In the genomic region with DNA sequence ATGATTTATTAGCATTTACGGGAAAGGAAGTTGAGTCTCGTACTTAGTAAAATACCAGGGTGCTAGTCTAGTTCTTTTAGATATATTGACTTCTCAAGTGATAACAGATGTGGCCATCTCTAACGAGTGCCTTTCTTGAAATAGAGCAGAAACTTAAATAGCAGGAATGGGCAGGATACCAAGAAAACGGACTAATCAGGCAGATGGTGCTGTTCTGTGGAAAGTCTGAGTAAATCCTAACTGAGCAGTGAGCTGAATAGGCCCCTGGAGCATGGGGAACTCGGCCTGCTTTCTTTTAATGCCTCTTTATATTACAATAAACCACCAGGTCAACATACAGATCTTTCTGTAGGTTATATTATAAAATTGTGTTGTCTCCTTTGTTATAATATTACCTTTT, we compare ENCODE assay signal across 11 mouse cellular contexts. TPM values are rescaled to one million over a fixed set of nuclear protein-coding genes. Genes with fewer than 3 reads are reported as not detected.
DNase-seq lines count a peak whose midpoint lies in the region; ATAC-seq lines count a peak whose summit lies in the region.
"Had no signal": no experiment of that assay in that cellular context is flagged by ENCODE, and none has a peak within 500 bp of the region (broad histone marks: within the 10 kb centered on the region; RNA-seq: fewer than 3 reads in every experiment).

No protein-coding gene starts in this region.

- H3K27ac ChIP-seq in hindbrain, embryonic 16.5 days (ENCODE audit: low read depth, low read length), result no peak overlapping the region
- H3K27ac ChIP-seq in hindbrain, embryonic 12.5 days, result no peak overlapping the region
- no peak overlapping the region for H3K27ac ChIP-seq in intestine, embryonic 15.5 days
- no peak overlapping the region for H3K27ac ChIP-seq in kidney, embryonic 16.5 days (ENCODE audit: low read length)
- H3K27ac ChIP-seq in intestine, embryonic 16.5 days (ENCODE audit: low read length), result no peak overlapping the region

- DNase-seq in cerebellum, postnatal 36 days, result peak; percentile 16 to 51
- peak; percentile 58 to 91 for DNase-seq in left cerebral cortex, postnatal 25 days (ENCODE audit: low spot score in 2 of 2)
- DNase-seq: adrenal gland, postnatal 14 days; lung, postnatal 4 days; thymus, postnatal 36 days had no signal

- no peaks in the 10 kb centered on the region for H3K36me3 ChIP-seq in hindbrain, embryonic 16.5 days (ENCODE audit: control insufficient read depth, insufficient read depth, low read length)
- no peaks in the 10 kb centered on the region for H3K36me3 ChIP-seq in hindbrain, embryonic 12.5 days
- no peaks in the 10 kb centered on the region for H3K36me3 ChIP-seq in intestine, embryonic 15.5 days
- no peaks in the 10 kb centered on the region for H3K36me3 ChIP-seq in kidney, embryonic 16.5 days (ENCODE audit: insufficient read depth, low read length)
- no peaks in the 10 kb centered on the region for H3K36me3 ChIP-seq in intestine, embryonic 16.5 days (ENCODE audit: control insufficient read depth, insufficient read depth, low read length)

- no peaks in the 10 kb centered on the region for H3K4me1 ChIP-seq in hindbrain, embryonic 16.5 days (ENCODE audit: control insufficient read depth, insufficient read depth, low read depth, low read length)
- no peaks in the 10 kb centered on the region for H3K4me1 ChIP-seq in hindbrain, embryonic 12.5 days
- H3K4me1 ChIP-seq in intestine, embryonic 15.5 days (replicated peaks), result no peaks in the 10 kb centered on the region
- H3K4me1 ChIP-seq in kidney, embryonic 16.5 days (ENCODE audit: insufficient read depth, low read length), result no peaks in the 10 kb centered on the region
- no peaks in the 10 kb centered on the region for H3K4me1 ChIP-seq in intestine, embryonic 16.5 days (ENCODE audit: control insufficient read depth, insufficient read depth, low read length)

- no peaks in the 10 kb centered on the region for H3K9me3 ChIP-seq in hindbrain, embryonic 16.5 days (ENCODE audit: control insufficient read depth, low read length)
- no peaks in the 10 kb centered on the region for H3K9me3 ChIP-seq in hindbrain, embryonic 12.5 days (replicated peaks)
- no peaks in the 10 kb centered on the region for H3K9me3 ChIP-seq in intestine, embryonic 15.5 days
- H3K9me3 ChIP-seq in kidney, embryonic 16.5 days (ENCODE audit: low read length), result no peaks in the 10 kb centered on the region
- H3K9me3 ChIP-seq in intestine, embryonic 16.5 days (ENCODE audit: control insufficient read depth, low read length), result no peaks in the 10 kb centered on the region

- 55% methylated on average over 5 of the region's 5 CpGs for WGBS in hindbrain, embryonic 16.5 days
- WGBS in hindbrain, embryonic 12.5 days, result 68% methylated on average over 5 of the region's 5 CpGs
- 48% methylated on average over 5 of the region's 5 CpGs for WGBS in intestine, embryonic 15.5 days
- WGBS in kidney, embryonic 16.5 days, result 44% methylated on average over 5 of the region's 5 CpGs
- 48% methylated on average over 5 of the region's 5 CpGs for WGBS in intestine, embryonic 16.5 days

- H3K9ac ChIP-seq in hindbrain, embryonic 16.5 days (ENCODE audit: low read depth, low read length), result no peak overlapping the region
- no peak overlapping the region for H3K9ac ChIP-seq in hindbrain, embryonic 12.5 days
- H3K9ac ChIP-seq in intestine, embryonic 15.5 days, result no peak overlapping the region
- no peak overlapping the region for H3K9ac ChIP-seq in kidney, embryonic 16.5 days (replicated peaks; ENCODE audit: low read length)
- H3K9ac ChIP-seq in intestine, embryonic 16.5 days (ENCODE audit: low read depth, low read length), result no peak overlapping the region

- peak; percentile 76; the same call in 1 of the 2 replicates for ATAC-seq in hindbrain, embryonic 16.5 days
- ATAC-seq in hindbrain, embryonic 12.5 days (ENCODE audit: low FRiP score), result no peak
- peak; percentile 84 for ATAC-seq in cerebellum, adult (ENCODE audit: insufficient number of reproducible peaks, low FRiP score, low TSS enrichment)
- no peak for ATAC-seq in intestine, embryonic 15.5 days
- ATAC-seq in kidney, embryonic 16.5 days (ENCODE audit: low FRiP score, low TSS enrichment), result no peak
- ATAC-seq in intestine, embryonic 16.5 days, result no peak

- H3K27me3 ChIP-seq in hindbrain, embryonic 16.5 days (replicated peaks; ENCODE audit: control insufficient read depth, insufficient read depth, low read length), result no peaks in the 10 kb centered on the region
- H3K27me3 ChIP-seq in hindbrain, embryonic 12.5 days, result no peaks in the 10 kb centered on the region
- no peaks in the 10 kb centered on the region for H3K27me3 ChIP-seq in intestine, embryonic 15.5 days (replicated peaks)
- H3K27me3 ChIP-seq in kidney, embryonic 16.5 days (ENCODE audit: insufficient read depth, low read length), result no peaks in the 10 kb centered on the region
- H3K27me3 ChIP-seq in intestine, embryonic 16.5 days (replicated peaks; ENCODE audit: control insufficient read depth, insufficient read depth, low read length), result no peaks in the 10 kb centered on the region

- H3K4me3 ChIP-seq in hindbrain, embryonic 16.5 days (ENCODE audit: low read length), result no peak overlapping the region
- no peak overlapping the region for H3K4me3 ChIP-seq in hindbrain, embryonic 12.5 days
- no peak overlapping the region for H3K4me3 ChIP-seq in intestine, embryonic 15.5 days (replicated peaks)
- H3K4me3 ChIP-seq in kidney, embryonic 16.5 days (ENCODE audit: low read length), result no peak overlapping the region
- H3K4me3 ChIP-seq in intestine, embryonic 16.5 days (ENCODE audit: low read length), result no peak overlapping the region

- H3K4me2 ChIP-seq in hindbrain, embryonic 16.5 days (ENCODE audit: low read length), result no peak overlapping the region
- no peak overlapping the region for H3K4me2 ChIP-seq in hindbrain, embryonic 12.5 days (replicated peaks)
- H3K4me2 ChIP-seq in intestine, embryonic 15.5 days (replicated peaks), result no peak overlapping the region
- H3K4me2 ChIP-seq in kidney, embryonic 16.5 days (replicated peaks; ENCODE audit: low read depth, low read length), result no peak overlapping the region
- no peak overlapping the region for H3K4me2 ChIP-seq in intestine, embryonic 16.5 days (ENCODE audit: low read depth, low read length)

- intact Hi-C loops in left cerebral cortex, postnatal 25 days (cut with DNase I), result loop anchor here (1.0 to 2.0 kb wide), 3 partner anchors 22 to 126 kb away; a partner anchor contains a TSS

RNA-seq across cellular contexts. Expression of a gene that starts 22.0 kb away (rescaled TPM):
- polyA plus RNA-seq in hindbrain, embryonic 16.5 days (2015; fragmentation: Nextera tagmentation; extraction: Ambion mirVana), result 42.4 and 52.4 TPM in 2 replicates
- 64.2 and 69.0 TPM in 2 replicates for polyA plus RNA-seq in hindbrain, embryonic 12.5 days (2016; fragmentation: Nextera tagmentation; extraction: Ambion mirVana)
- total RNA-seq in left cerebral cortex, postnatal 25 days (2021), result 10 to 100 TPM; 55.8 to 56.3 TPM
- polyA plus RNA-seq in intestine, embryonic 15.5 days (2015; fragmentation: Nextera tagmentation; extraction: Ambion mirVana), result 35.8 and 38.1 TPM in 2 replicates
- polyA plus RNA-seq in kidney, embryonic 16.5 days (2015; fragmentation: Nextera tagmentation; extraction: Ambion mirVana), result 36.6 and 45.5 TPM in 2 replicates
- polyA plus RNA-seq in intestine, embryonic 16.5 days (2015; fragmentation: Nextera tagmentation; extraction: Ambion mirVana), result 25.6 and 25.9 TPM in 2 replicates

Comparison
In these comparisons a context has a peak if more than half of its experiments do, and no peak if none do; other contexts are left out.
1. ATAC-seq: peak in hindbrain, embryonic 16.5 days (single experiment) and cerebellum, adult (single experiment); none in hindbrain, embryonic 12.5 days (single experiment), intestine, embryonic 15.5 days (single experiment), kidney, embryonic 16.5 days (single experiment) and intestine, embryonic 16.5 days (single experiment).